Mouse (Mus musculus) CH12.LX (cell line): ENCODE results near the gene Zfp84.

Experiments used
- CTCF ChIP-seq, 2 experiments: IDR thresholded peaks in 1 of 2; conservative IDR thresholded peaks in 1 of 2; 2 replicates each; pipeline ENCODE4 v1.5.1; 2011 to 2012; ENCODE audit warnings: low read depth in 2 of 2, low read length in 2 of 2, improper control_type of control experiment in 1 of 2, inconsistent platforms in 1 of 2, mild to moderate bottlenecking in 1 of 2, moderate library complexity in 1 of 2
- EP300 ChIP-seq: IDR thresholded peaks from 2 replicates; pipeline ENCODE4 v1.6.1; 2011; ENCODE audit warnings: low read length, improper control_type of control experiment
- ETS1 ChIP-seq: conservative IDR thresholded peaks from 2 replicates; pipeline ENCODE4 v1.6.1; 2012; ENCODE audit warnings: low read depth, mild to moderate bottlenecking, inconsistent platforms, low read length, improper control_type of control experiment, moderate library complexity
- HCFC1 ChIP-seq: IDR thresholded peaks from 2 replicates; pipeline ENCODE4 v1.6.1; 2012; ENCODE audit warnings: low read depth, mild to moderate bottlenecking, inconsistent platforms, low read length, improper control_type of control experiment
- MAFK ChIP-seq: IDR thresholded peaks from 2 replicates; pipeline ENCODE4 v1.6.1; 2011; ENCODE audit warnings: low read length, improper control_type of control experiment; ENCODE audit not compliant: insufficient replicate concordance
- MAX ChIP-seq: IDR thresholded peaks from 2 replicates; pipeline ENCODE4 v1.6.1; 2011; ENCODE audit warnings: low read length, improper control_type of control experiment
- MEF2A ChIP-seq: IDR thresholded peaks from 2 replicates; pipeline ENCODE4 v1.6.1; 2014; ENCODE audit warnings: low read depth, mild to moderate bottlenecking, inconsistent platforms, low read length, improper control_type of control experiment, borderline replicate concordance
- POLR2A ChIP-seq: IDR thresholded peaks from 2 replicates; pipeline ENCODE4 v1.6.1; 2011; ENCODE audit warnings: low read depth, mild to moderate bottlenecking, improper control_type of control experiment, low read length
- POLR2AphosphoS2 ChIP-seq: IDR thresholded peaks from 2 replicates; pipeline ENCODE4 v1.6.1; 2011; ENCODE audit warnings: low read depth, low read length, improper control_type of control experiment
- RCOR1 ChIP-seq: conservative IDR thresholded peaks from 2 replicates; pipeline ENCODE4 v1.6.1; 2012; ENCODE audit warnings: low read depth, mild to moderate bottlenecking, inconsistent platforms, low read length, improper control_type of control experiment
- TBP ChIP-seq: conservative IDR thresholded peaks from 2 replicates; pipeline ENCODE4 v1.6.1; 2011; ENCODE audit warnings: low read depth, low read length, improper control_type of control experiment
- ZNF384 ChIP-seq: IDR thresholded peaks from 2 replicates; pipeline ENCODE4 v1.6.1; 2012; ENCODE audit warnings: low read depth, low read length, improper control_type of control experiment, inconsistent platforms

DNA sequence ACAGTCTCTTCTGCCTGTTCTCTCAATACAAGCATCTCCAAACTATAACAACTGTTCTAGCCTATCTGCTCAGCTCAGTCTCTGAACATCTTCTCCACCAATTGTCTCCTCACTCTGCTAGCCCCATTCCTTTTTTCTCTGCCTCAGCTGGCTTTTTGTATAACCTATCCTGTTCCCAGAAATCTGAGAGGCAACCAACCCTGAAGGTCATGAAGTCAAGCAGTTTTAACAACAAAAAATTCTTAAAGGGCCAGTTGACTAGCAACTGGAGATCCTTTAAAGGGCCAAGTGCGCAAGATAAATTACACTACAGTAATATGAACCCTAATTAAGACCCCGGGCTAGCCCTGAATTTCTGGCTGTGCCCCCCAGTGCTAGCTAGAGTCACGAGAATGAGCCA is 6.0 kb downstream of the Zfp84 start:
- no peak for TF ChIP-seq RCOR1
- no peak for TF ChIP-seq EP300
- no peak for TF ChIP-seq MAFK
- TF ChIP-seq CTCF (conservative IDR thresholded peaks at IDR 0.05 in 1 of 2, IDR thresholded peaks at IDR 0.05 in 1 of 2; ENCODE audit: low read depth in 2 of 2, low read length in 2 of 2), result no peak
- no peak for TF ChIP-seq POLR2A
- no peak for TF ChIP-seq POLR2AphosphoS2
- TF ChIP-seq ZNF384, result no peak
- no peak for TF ChIP-seq TBP
- TF ChIP-seq MAX, result no peak
- TF ChIP-seq ETS1, result no peak
- TF ChIP-seq HCFC1, result no peak
- no peak for TF ChIP-seq MEF2A
